Mouse (Mus musculus) gastrocnemius, adult 2 months (tissue): Measurements from ENCODE around the gene Fkbp4. TPM values are rescaled to one million over a fixed set of nuclear protein-coding genes. Genes with fewer than 3 reads are reported as not detected.

Source experiments
- DNase-seq: peaks from one replicate; pipeline ENCODE4 v3.0.0; 2022
- H3K27ac ChIP-seq: fragments of 200-600 bp; 2 replicates; pipeline ENCODE4 v1.8.1; 2022; ENCODE audit warnings: mild to moderate bottlenecking
- H3K4me3 ChIP-seq: fragments of 200-600 bp; 2 replicates; pipeline ENCODE4 v1.8.1; 2022; ENCODE audit warnings: mild to moderate bottlenecking, moderate library complexity
- CTCF ChIP-seq: fragments of 200-600 bp; IDR thresholded peaks from 2 replicates; pipeline ENCODE4 v1.8.1; 2022; ENCODE audit warnings: antibody characterized with exemption, mild to moderate bottlenecking, moderate library complexity
- intact Hi-C: fragments of 180-260 bp; cut with DNase I; formaldehyde crosslinking; loops from one replicate; pipeline ENCODE4 v1.15.1; 2025
- long read RNA-seq, 2 experiments: library from polyadenylated mRNA; stranded (forward); transcript quantifications; one replicate each; pipeline ENCODE4 v2.0.0; 2021
- total RNA-seq, 2 experiments: library from RNA; stranded (reverse); gene quantifications; 2 replicates each; pipeline ENCODE4 v1.2.3; 2021

Gene Fkbp4
- total RNA-seq = 100 to 1,000 TPM; 105 to 165 TPM
- long read RNA-seq, experiment 1, transcript Fkbp4-201 (10 exons, 2,217 nt) = major isoform, 284 of 321 reads
- long read RNA-seq, experiment 1, partial matches to known transcripts = 30 of 321 reads
- long read RNA-seq, experiment 1, other reads (novel, unspliced or antisense) = 7 of 321 reads
- long read RNA-seq, experiment 2, transcript Fkbp4-201 (10 exons, 2,217 nt) = major isoform, 213 of 243 reads
- long read RNA-seq, experiment 2, partial matches to known transcripts = 8 of 243 reads
- long read RNA-seq, experiment 2, other reads (novel, unspliced or antisense) = 22 of 243 reads

DNA sequence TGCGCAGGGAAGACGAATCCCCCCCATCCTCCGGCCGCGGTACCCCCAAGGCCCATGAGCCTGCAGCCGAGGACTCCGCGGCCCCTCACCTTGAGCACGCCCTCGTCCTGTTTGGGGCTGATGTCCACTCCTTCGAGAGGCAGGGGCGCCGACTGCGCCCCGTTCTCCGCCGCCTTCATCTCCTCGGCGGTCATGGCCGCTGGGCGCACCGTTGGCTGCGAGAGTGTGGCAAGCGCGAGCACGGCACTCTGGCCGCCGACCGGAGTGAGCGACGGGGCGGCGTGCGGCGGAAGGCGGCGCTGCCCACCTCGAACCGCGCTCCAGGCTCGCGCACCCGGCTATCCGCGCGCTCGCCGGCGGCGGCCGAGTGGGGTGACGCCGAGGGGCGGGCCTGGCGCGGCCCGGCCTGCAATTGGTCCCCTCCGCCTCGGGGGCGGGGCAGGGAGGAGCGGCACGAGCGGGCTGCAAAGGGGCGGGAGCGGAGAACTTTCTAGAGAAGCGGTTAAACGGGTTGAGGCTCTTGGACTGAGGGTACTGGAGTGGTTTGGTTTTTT is at the start of gene Fkbp4:
Fkbp4 (minus strand) TSS at position 361 of the 554 bp plus-strand sequence.
- intact Hi-C loops = no loop called here
- DNase-seq = peak; percentile 97

DNA sequence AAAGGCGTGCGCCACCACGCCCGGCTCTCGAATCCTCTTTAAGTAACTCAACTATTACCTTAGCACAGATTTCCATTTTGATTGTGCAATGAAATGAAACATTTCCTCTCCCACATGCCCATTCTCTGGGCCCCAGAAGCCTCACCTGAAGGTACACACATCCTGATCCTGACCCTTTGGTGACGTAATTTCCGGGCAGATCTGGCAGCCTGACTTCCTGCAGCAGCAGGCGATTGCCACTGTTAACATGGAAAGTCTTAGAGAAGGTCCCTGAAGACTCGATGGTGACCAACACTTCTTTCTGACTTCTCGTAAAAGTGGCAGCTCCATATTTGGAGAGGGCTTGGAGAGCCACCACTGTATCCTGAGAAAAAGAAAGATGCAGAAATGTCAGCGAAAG is 49.3 kb upstream of the Fkbp4 start:
- no peak overlapping the region for H3K27ac ChIP-seq
- intact Hi-C loops = no loop called here
- no peak for DNase-seq
- TF ChIP-seq CTCF = no peak
- no peak overlapping the region for H3K4me3 ChIP-seq

More for the DNA sequence above, at the start of gene Fkbp4:
- Histone ChIP-seq H3K4me3 (peak within 1 kb of the TSS; percentile 85), H3K27ac (peak within 1 kb of the TSS; percentile 91)
- TF ChIP-seq CTCF = peak; percentile 31

DNA sequence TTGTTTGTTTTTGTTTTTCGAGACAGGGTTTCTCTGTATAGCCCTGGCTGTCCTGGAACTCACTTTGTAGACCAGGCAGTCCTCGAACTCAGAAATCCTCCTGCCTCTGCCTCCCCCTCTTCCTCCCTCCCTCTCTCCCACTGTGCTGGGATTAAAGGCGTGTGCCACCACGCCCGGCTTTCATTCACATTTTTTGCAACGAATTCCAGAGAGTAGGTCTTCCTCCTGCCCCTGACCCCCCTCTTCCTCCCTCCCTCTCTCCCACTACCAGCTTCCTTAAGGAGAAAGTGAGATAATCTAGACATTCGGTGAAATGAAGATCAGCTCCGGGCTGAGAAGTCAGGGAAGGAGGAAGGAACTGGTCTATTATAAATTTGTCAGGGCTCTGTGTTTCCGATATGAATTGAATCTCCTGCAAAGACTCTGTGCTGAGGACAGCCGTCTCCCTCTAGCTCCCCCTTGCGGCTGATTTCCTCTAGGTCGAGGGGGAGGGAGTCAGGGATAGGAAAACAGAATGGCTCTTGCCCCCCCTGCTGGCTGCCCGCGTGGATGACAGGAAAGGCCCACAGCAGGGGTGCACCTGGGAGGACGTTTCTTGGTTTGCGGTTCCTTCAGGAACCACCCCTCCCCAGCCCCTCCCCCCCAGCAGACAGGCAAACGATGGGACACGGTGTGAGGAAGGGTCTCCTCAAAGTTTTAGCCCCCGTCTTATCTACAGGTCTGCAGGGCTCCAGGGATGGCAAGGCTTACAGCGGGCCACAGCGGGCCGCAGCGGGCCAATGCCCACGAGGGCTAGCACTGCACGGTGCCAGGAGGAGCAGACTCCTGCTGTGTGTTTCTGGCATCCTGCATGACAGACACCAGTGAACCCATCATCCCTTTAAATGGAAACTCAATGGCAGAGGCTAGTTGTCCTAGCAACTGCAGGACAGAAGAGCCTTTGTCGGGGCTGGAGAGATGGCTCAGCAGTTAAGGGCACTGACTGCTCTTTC is 41.3 kb upstream of the Fkbp4 start:
- intact Hi-C loops = loop anchor here (1.0 kb wide), 1 partner anchor 33 kb away; no protein-coding TSS in a partner anchor
- DNase-seq = peak; percentile 96
- TF ChIP-seq CTCF = peak; percentile 100
- H3K4me3 ChIP-seq = peak overlapping the region; percentile 55
- no peak overlapping the region for H3K27ac ChIP-seq

DNA sequence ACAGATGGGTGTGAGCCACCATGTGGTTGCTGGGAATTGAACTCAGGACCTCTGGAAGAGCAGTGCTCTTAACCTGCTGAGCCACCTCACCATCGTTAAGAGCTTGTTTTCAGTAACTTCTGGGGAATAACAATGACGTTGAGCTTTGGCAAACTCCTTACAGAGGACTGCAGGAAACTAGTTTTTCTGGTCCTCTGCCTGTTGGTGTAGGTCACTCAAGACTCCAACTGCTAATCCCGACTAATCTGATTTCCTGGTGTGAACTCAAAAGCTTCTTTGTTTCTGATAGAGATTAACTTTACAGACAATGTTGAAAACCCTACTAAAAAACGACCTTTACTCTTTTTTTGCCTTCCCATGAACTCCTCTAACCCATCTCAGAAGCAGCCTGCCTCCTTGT is 39.0 kb upstream of the Fkbp4 start:
- intact Hi-C loops = no loop called here
- TF ChIP-seq CTCF = no peak
- no peak for DNase-seq
- Histone ChIP-seq H3K4me3 (no peak overlapping the region), H3K27ac (no peak overlapping the region)

DNA sequence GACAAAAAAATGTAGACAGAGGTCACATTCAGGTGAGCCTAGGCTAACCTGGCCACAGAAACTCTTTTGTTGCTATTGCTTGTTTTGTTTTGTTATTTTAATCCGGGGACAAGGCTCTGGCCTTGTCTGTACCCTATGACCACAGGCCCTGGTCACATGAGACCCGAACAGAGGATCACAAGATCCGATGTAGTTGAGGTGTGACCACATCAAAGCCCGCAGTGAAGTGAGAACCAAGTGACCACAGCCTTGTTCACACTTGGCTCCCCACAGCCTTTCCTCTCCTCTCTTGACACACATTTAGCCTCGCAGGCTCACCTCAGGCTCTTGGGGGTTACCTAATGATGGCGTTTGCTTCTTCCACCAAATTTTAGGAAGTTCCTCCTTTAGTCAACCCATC is 35.6 kb upstream of the Fkbp4 start:
- no peak overlapping the region for H3K4me3 ChIP-seq
- no peak overlapping the region for H3K27ac ChIP-seq
- DNase-seq = no peak
- intact Hi-C loops = no loop called here
- TF ChIP-seq CTCF = no peak

DNA sequence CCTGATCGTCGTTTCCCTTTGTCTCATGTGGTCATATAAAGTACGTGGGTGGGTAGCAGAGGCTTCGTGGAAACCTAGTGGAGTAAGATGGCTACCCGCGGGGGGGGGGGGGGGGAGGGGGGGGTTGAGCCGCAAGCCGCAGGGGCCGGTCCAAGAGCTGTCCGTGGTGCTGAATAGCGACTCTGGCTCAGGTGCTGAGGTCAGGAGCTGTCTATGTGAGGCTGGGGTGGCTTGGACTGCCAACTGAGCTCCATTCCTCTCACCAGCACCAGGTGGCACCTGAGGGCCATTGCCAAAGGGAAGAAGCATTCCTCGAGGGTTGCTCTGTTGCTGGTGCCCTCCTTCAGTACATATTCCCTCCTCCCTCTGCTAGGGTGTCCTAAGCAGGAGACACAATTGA is 31.0 kb upstream of the Fkbp4 start:
- Histone ChIP-seq H3K27ac (no peak overlapping the region), H3K4me3 (no peak overlapping the region)
- DNase-seq = peak; percentile 61
- no peak for TF ChIP-seq CTCF
- intact Hi-C loops = no loop called here

DNA sequence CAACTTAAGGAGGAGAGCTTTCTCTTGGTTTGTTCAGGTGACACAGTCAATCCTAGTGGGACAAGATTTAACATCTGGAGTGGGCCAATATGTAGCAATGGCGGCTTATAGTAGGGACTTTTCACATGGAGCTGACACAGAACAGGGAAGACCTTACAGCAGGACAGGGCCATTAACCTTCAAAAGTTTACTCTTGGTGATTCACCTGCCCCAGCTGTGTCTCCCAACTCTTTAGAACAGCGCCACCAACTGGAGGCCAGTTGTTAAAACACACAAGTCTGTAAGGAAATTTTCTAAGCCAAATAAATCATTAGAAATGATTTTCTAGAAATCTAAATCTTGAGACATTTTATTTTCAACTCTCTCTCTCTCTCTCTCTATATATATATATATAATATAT is 28.8 kb upstream of the Fkbp4 start:
- Histone ChIP-seq H3K4me3 (no peak overlapping the region), H3K27ac (no peak overlapping the region)
- no peak for DNase-seq
- intact Hi-C loops = no loop called here
- TF ChIP-seq CTCF = peak; percentile 47

DNA sequence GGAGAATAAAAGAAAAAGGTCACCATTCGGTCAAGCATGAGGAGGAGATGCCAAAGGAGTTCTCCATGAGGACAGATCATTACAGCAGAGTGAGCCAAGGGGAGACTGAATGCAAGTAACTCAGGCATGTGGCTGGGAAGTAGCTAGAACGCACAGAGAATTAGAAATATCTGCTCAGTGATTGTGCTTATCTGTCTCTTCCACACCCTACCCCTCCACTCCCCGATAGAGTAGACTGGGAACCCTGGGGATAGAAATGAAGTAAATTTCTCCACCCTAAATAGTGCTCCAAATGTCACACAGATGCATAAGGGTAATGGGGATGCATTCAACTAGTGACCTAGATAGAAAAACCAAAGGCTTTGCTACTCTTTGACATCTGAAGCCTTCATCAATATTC is 28.1 kb upstream of the Fkbp4 start:
- H3K27ac ChIP-seq = no peak overlapping the region
- no peak for TF ChIP-seq CTCF
- intact Hi-C loops = no loop called here
- no peak overlapping the region for H3K4me3 ChIP-seq
- no peak for DNase-seq

DNA sequence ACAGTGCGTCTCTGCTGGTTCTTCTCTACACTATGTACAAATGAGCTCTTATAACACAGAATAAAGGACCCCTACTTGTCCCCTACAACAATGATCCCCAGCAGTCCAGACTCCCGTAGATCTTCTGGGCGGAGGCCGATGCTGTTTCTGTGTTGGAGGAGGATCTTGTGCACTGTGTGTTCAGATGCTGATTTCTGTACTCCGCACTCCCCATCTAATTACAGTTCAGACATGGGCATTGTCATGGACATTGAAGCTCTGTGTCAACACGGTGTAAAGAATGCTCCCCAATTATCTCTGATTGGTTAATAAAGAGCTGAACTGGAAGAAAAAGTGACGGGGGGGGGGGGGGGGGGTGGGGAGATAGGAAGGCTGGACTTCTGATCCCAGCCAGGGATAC is 27.6 kb upstream of the Fkbp4 start:
- no peak for TF ChIP-seq CTCF
- Histone ChIP-seq H3K4me3 (no peak overlapping the region), H3K27ac (no peak overlapping the region)
- intact Hi-C loops = no loop called here
- DNase-seq = no peak

DNA sequence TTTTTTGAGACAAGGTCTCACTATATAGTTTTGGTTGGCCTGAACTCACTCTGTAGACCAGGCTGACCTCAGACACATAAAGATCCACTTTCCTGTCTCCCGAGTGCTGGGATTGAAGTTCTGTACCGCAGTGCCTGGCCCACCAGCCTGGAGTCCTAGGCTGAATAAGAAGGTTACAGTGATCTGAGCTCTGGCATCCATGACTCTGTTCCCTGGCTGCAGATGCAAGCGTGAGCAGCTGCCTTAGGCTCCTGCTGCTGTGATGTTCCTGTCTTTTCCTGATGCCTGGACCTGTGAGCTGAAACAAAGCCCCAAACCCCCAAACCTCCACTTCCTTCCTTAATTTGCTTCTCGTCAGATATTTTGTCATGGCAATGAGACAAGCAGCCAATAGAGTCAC is 26.5 kb upstream of the Fkbp4 start:
- Histone ChIP-seq H3K27ac (no peak overlapping the region), H3K4me3 (no peak overlapping the region)
- no peak for TF ChIP-seq CTCF
- intact Hi-C loops = no loop called here
- no peak for DNase-seq

DNA sequence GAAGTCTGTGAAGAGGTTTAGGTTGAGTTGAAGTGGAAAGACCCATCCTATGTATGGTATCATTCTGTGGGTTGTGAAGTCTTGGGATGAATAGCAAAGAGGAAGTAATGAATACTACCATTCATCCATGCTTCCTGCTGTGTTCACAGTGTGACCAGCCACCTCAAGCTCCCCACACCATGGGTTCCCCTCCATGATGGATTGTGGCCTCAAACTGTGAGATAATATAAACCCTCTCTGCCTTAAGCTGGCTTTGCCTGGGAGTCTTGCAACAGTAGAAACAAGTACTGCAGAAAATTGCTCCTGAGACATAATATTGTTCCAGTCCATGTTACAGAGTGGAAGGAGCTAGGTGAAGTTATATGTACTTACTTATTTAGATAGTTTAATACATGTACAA is 23.1 kb upstream of the Fkbp4 start:
- Histone ChIP-seq H3K4me3 (no peak overlapping the region), H3K27ac (no peak overlapping the region)
- intact Hi-C loops = no loop called here
- no peak for DNase-seq
- TF ChIP-seq CTCF = no peak

DNA sequence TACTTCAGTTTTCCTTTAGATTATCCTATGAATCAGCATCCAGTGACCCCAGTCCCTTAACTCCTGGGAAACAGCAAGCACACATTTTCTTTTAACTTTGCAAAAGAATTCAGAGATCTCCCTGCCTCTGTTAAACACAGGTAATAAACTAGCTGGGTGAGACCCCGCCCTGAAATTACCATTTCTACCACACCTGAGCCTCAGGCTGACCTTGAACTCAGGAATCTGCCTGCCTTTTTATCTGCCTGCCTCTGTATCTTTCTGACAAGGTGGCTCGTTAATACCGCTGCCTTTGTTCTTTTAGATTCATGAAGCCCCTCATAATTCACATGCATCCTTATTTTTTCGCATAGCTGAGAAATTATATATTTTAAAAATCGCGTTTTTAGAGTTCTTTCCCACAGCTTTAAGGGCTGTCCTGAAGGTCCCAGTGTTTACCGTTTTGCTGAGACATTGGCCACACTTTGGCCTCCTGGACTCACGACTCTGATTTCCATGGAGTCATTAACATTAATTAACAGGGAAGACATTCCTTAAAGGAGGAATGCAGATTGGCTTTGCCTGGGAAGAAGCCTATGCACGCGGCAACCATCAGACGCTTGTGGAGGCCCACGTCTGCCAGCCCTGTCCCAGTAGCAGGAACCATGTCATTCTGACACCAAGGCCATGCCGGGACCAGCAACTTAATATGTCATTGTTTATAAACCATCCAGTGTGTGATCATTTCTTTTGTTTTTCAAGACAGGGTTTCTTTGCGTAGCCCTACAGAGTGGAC is 22.4 kb upstream of the Fkbp4 start:
- no peak for TF ChIP-seq CTCF
- intact Hi-C loops = no loop called here
- Histone ChIP-seq H3K27ac (no peak overlapping the region), H3K4me3 (no peak overlapping the region)
- no peak for DNase-seq
